Mouse (Mus musculus): ENCODE measurements around the gene Dapp1. TPM values are rescaled to one million over a fixed set of nuclear protein-coding genes. Genes with fewer than 3 reads are reported as not detected.

The Dapp1 gene
- total RNA-seq, 2 experiments from 2014 or later, result 2.6 to 3.4 TPM

GRCm38 (mm10) chr3:137980435-137981381, 637 bp downstream of the Dapp1 start:
- Histone ChIP-seq H3K27ac (no peak overlapping the region), H3K4me3 (peak overlapping the region; percentile 21)
- TF ChIP-seq CTCF (IDR thresholded peaks at IDR 0.05), result no peak
- intact Hi-C loops (cut with DNase I), result loop anchor here (5.0 kb wide), 1 partner anchor 43 kb away; no protein-coding TSS in a partner anchor
- no peak for DNase-seq (ENCODE audit: extremely low spot score in 1 of 2, low spot score in 2 of 2)

DNA sequence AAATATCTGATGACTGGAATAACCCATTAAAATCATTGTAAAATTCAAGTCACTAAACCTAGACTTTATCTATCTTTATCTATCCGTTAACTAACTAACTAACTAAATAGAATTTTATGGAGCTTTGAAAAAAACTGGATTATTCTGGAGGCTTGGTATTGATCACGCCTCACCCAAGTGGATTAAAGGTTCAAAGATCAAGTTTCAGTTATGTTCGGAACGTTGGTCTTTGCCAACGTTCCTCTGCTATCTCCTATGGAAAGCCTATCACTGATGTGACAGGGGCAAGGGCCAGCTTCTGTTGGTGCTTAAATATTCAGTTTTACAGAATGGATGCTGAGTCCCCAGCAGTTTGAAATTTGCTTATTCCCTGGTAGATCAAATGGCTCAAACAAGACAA, 3.1 kb downstream of the Dapp1 start:
- no peak overlapping the region for H3K27ac ChIP-seq
- TF ChIP-seq CTCF (IDR thresholded peaks at IDR 0.05), result no peak
- no peak overlapping the region for H3K4me3 ChIP-seq
- intact Hi-C loops (cut with DNase I), result no loop called here
- no peak for DNase-seq (ENCODE audit: extremely low spot score in 1 of 2, low spot score in 2 of 2)

DNA sequence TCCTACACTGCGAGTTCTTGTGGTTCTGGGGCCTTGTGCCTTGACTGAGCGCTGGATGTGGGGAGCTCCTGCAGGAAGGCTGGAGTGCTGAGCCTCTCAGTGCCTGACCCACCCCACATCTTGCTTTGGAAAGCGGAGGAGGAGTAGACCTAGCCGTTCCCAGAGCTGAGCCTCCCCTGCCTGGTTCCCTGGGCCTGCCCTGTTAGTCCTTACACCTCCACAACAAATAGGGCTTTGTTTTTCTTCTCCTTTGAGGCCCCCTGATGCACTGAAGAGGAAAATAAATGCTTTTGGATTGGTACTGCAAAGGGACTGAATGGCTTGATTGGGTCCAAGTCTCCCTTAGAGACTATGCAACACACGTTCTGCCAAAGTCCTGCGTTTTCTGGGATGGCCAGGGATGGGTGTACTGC, 3.7 kb downstream of the Dapp1 start:
- TF ChIP-seq CTCF (IDR thresholded peaks at IDR 0.05), result no peak
- DNase-seq (ENCODE audit: extremely low spot score in 1 of 2, low spot score in 2 of 2), result no peak
- intact Hi-C loops (cut with DNase I), result no loop called here
- H3K4me3 ChIP-seq, result no peak overlapping the region
- no peak overlapping the region for H3K27ac ChIP-seq

DNA sequence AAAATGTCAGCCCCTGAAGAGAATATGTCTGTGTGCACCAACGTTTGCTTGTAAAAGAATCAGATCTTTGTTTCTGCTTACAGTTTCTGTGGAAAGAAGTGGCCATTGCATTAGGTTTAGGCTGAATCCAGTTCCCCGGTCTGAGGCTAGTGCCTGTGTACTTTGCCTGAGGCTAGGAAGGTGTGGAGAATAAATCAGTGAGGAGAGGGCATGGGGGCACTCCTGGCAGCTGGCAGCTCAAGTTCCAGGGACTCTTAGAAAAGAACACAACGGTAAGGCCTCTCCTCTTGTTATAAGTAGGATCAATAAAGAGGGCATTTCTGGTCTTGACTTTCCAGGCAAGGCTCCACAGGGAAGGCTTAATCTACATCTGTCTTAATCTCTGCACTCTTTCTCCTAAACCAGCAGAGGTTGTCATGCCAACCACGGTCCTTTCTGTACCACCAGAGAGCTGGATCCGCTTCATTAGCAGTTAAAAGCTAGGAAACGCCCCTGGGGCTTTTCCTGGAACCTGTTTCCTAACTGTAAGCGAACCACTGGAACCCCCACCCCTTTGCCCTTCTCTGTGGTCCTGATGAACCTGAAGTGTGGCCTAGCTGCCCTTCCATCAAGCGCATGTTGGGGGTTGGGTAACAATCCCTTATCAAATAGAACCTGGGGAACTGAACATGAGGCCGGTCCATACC, 4.3 kb downstream of the Dapp1 start:
- no peak overlapping the region for H3K27ac ChIP-seq
- intact Hi-C loops (cut with DNase I), result no loop called here
- TF ChIP-seq CTCF (IDR thresholded peaks at IDR 0.05), result no peak
- no peak for DNase-seq (ENCODE audit: extremely low spot score in 1 of 2, low spot score in 2 of 2)
- no peak overlapping the region for H3K4me3 ChIP-seq

GRCm38 (mm10) chr3:137975856-137976423, 5.4 kb downstream of the Dapp1 start:
- intact Hi-C loops (cut with DNase I), result no loop called here
- H3K27ac ChIP-seq, result no peak overlapping the region
- no peak for DNase-seq (ENCODE audit: extremely low spot score in 1 of 2, low spot score in 2 of 2)
- no peak for TF ChIP-seq CTCF (IDR thresholded peaks at IDR 0.05)
- H3K4me3 ChIP-seq, result no peak overlapping the region

DNA sequence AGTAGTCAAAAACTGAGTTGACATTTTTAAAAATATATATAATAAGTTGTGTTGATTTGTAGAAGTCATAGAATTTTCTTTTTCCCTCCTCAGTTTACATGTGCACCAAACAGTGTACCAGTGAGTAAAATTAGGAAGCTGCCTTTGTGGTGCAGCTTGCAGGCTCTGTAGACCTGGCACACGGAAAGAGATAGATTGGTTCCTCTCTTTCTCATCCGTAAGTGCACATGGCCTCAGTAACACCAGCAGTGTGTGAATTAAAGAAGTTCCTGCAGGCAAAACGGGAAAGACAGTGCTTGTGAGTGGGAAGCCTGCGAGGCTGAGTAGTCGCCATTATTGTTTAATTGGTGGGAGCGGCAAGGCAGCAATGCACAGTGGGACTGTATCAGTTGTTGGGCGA, 5.9 kb downstream of the Dapp1 start:
- no peak overlapping the region for H3K4me3 ChIP-seq
- intact Hi-C loops (cut with DNase I), result no loop called here
- TF ChIP-seq CTCF (IDR thresholded peaks at IDR 0.05), result no peak
- DNase-seq (ENCODE audit: extremely low spot score in 1 of 2, low spot score in 2 of 2), result no peak
- H3K27ac ChIP-seq, result no peak overlapping the region

DNA sequence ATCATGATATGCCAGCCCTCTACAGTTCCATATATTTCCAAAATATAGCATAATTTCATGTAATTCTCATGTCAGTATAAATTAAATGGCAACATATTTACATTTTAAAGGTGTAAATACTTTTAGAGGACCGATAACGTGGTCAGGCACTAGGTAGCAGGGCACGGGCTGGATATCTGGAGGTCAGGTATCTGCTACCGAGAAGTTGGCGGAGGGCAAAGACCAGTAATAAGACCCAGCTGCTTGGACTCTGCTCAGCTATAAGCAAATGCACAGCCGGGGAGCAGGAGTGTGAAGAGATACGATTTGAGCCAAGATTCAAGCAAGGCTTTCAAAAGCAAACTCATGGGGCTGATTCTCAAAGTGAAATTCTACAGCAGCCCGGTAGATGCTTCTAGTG, 7.0 kb downstream of the Dapp1 start:
- intact Hi-C loops (cut with DNase I), result no loop called here
- no peak for DNase-seq (ENCODE audit: extremely low spot score in 1 of 2, low spot score in 2 of 2)
- no peak for TF ChIP-seq CTCF (IDR thresholded peaks at IDR 0.05)

GRCm38 (mm10) chr3:137972989-137973388, 8.4 kb downstream of the Dapp1 start:
- intact Hi-C loops (cut with DNase I), result no loop called here
- no peak for DNase-seq (ENCODE audit: extremely low spot score in 1 of 2, low spot score in 2 of 2)
- H3K4me3 ChIP-seq, result no peak overlapping the region
- no peak overlapping the region for H3K27ac ChIP-seq
- no peak for TF ChIP-seq CTCF (IDR thresholded peaks at IDR 0.05)

More for the DNA sequence above, 7.0 kb downstream of the Dapp1 start:
- no peak overlapping the region for H3K4me3 ChIP-seq
- no peak overlapping the region for H3K27ac ChIP-seq

GRCm38 (mm10) chr3:137972224-137972623, 9.1 kb downstream of the Dapp1 start:
- Histone ChIP-seq H3K27ac (no peak overlapping the region), H3K4me3 (no peak overlapping the region)
- DNase-seq (ENCODE audit: extremely low spot score in 1 of 2, low spot score in 2 of 2), result no peak
- no peak for TF ChIP-seq CTCF (IDR thresholded peaks at IDR 0.05)
- intact Hi-C loops (cut with DNase I), result no loop called here

GRCm38 (mm10) chr3:137969951-137970350, 11.4 kb downstream of the Dapp1 start:
- no peak for TF ChIP-seq CTCF (IDR thresholded peaks at IDR 0.05)
- H3K4me3 ChIP-seq, result no peak overlapping the region
- DNase-seq (ENCODE audit: extremely low spot score in 1 of 2, low spot score in 2 of 2), result no peak
- intact Hi-C loops (cut with DNase I), result no loop called here
- no peak overlapping the region for H3K27ac ChIP-seq

- Histone ChIP-seq H3K4me3 (no peak overlapping the region), H3K27ac (no peak overlapping the region)
- TF ChIP-seq CTCF (IDR thresholded peaks at IDR 0.05), result no peak
- intact Hi-C loops (cut with DNase I), result no loop called here
- DNase-seq (ENCODE audit: extremely low spot score in 1 of 2, low spot score in 2 of 2), result no peak
These were observed 12.4 kb downstream of the Dapp1 start for GRCm38 (mm10) chr3:137968820-137969486.

All from left cerebral cortex, adult 2 months (tissue).